ENCODE assay signal across 9 mouse cellular contexts in genomic region chr14:22051941-22052664, GRCm38 (mm10). TPM values are rescaled to one million over a fixed set of nuclear protein-coding genes. Genes with fewer than 3 reads are reported as not detected.
A peak's percentile ranks its signal among the peaks of the same experiment; 100 is the strongest.
DNase-seq lines count a peak whose midpoint lies in the region; ATAC-seq and TF ChIP-seq lines count a peak whose summit lies in the region.
"Had no signal": no experiment of that assay in that cellular context is flagged by ENCODE, and none has a peak within 500 bp of the region (broad histone marks: within the 10 kb centered on the region; RNA-seq: fewer than 3 reads in every experiment).

No protein-coding gene starts in this region.

- DNase-seq in heart, adult 8-10 months (ENCODE audit: low spot score) = peak; percentile 59
- no peak for DNase-seq in heart, embryonic 10.5 days (ENCODE audit: low spot score)
- peak; percentile 70 for DNase-seq in lung, postnatal 0 days (ENCODE audit: low spot score)
- DNase-seq in layer of hippocampus, postnatal 25 days (ENCODE audit: extremely low spot score in 1 of 2, low spot score in 1 of 2) = no peak
- DNase-seq in testis, postnatal 14 days (ENCODE audit: low spot score) = no peak
- DNase-seq in hindbrain, embryonic 14.5 days (ENCODE audit: low spot score) = no peak
- DNase-seq: cerebellum, postnatal 14 days had no signal

- H3K36me3 ChIP-seq in heart, embryonic 10.5 days = no peaks in the 10 kb centered on the region
- H3K36me3 ChIP-seq in heart, embryonic 16.5 days (ENCODE audit: control insufficient read depth, insufficient read depth) = no peaks in the 10 kb centered on the region
- no peaks in the 10 kb centered on the region for H3K36me3 ChIP-seq in lung, postnatal 0 days (ENCODE audit: insufficient read depth, low read length)
- H3K36me3 ChIP-seq in hindbrain, embryonic 14.5 days (replicated peaks; ENCODE audit: control insufficient read depth, insufficient read depth) = no peaks in the 10 kb centered on the region

- peaks cover 38% of the 10 kb centered on the region for H3K4me1 ChIP-seq in heart, embryonic 10.5 days
- H3K4me1 ChIP-seq in bone marrow macrophage, adult 2 months (ENCODE audit: control insufficient read depth, insufficient read depth, low read length) = peaks cover 24% of the 10 kb centered on the region
- H3K4me1 ChIP-seq in heart, embryonic 16.5 days (ENCODE audit: control insufficient read depth, insufficient read depth, low read length) = 0 out of 2 replicates have a peak, but pooled peaks cover 5% of the 10 kb centered on the region
- H3K4me1 ChIP-seq in lung, postnatal 0 days (ENCODE audit: insufficient read depth, low read depth, low read length) = no peaks in the 10 kb centered on the region
- no peaks in the 10 kb centered on the region for H3K4me1 ChIP-seq in hindbrain, embryonic 14.5 days (replicated peaks; ENCODE audit: control insufficient read depth, insufficient read depth, low read length)

- H3K4me2 ChIP-seq in heart, embryonic 16.5 days (ENCODE audit: low read depth, low read length) = no peak overlapping the region
- no peak overlapping the region for H3K4me2 ChIP-seq in lung, postnatal 0 days (replicated peaks; ENCODE audit: low read depth, low read length)
- no peak overlapping the region for H3K4me2 ChIP-seq in hindbrain, embryonic 14.5 days (replicated peaks)

- no peak for TF ChIP-seq EP300 in lung, postnatal 0 days (IDR thresholded peaks at IDR 0.05)

- H3K4me3 ChIP-seq in heart, embryonic 10.5 days = no peak overlapping the region
- no peak overlapping the region for H3K4me3 ChIP-seq in bone marrow macrophage, adult 2 months (ENCODE audit: insufficient read depth, low read length)
- H3K4me3 ChIP-seq in heart, embryonic 16.5 days (ENCODE audit: low read length) = no peak overlapping the region
- no peak overlapping the region for H3K4me3 ChIP-seq in lung, postnatal 0 days (ENCODE audit: low read depth, low read length)
- no peak overlapping the region for H3K4me3 ChIP-seq in hindbrain, embryonic 14.5 days (replicated peaks; ENCODE audit: low read length)

- peak; percentile 38; the same call in 1 of the 2 replicates for ATAC-seq in heart, embryonic 16.5 days (replicated peaks; ENCODE audit: extremely low read depth, insufficient read depth, low FRiP score)
- ATAC-seq in lung, postnatal 0 days = peak; percentile 50
- ATAC-seq in hindbrain, embryonic 14.5 days (ENCODE audit: low FRiP score) = no peak

- no peak for TF ChIP-seq POLR2A in bone marrow macrophage, adult 2 months (IDR thresholded peaks at IDR 0.05; ENCODE audit: borderline replicate concordance, low read depth, low read length)

- H3K9me3 ChIP-seq in heart, embryonic 10.5 days = no peaks in the 10 kb centered on the region
- no peaks in the 10 kb centered on the region for H3K9me3 ChIP-seq in heart, embryonic 16.5 days (replicated peaks; ENCODE audit: control insufficient read depth, low read length)
- no peaks in the 10 kb centered on the region for H3K9me3 ChIP-seq in lung, postnatal 0 days (ENCODE audit: low read length)
- H3K9me3 ChIP-seq in hindbrain, embryonic 14.5 days (ENCODE audit: control insufficient read depth, low read length) = no peaks in the 10 kb centered on the region

- no peak for TF ChIP-seq CTCF in bone marrow macrophage, adult 2 months (IDR thresholded peaks at IDR 0.05; ENCODE audit: low read depth, low read length)
- TF ChIP-seq CTCF in lung, postnatal 0 days (IDR thresholded peaks at IDR 0.05) = no peak

- H3K9ac ChIP-seq in heart, embryonic 16.5 days (ENCODE audit: low read length) = no peak overlapping the region
- H3K9ac ChIP-seq in lung, postnatal 0 days (replicated peaks; ENCODE audit: low read depth) = no peak overlapping the region
- H3K9ac ChIP-seq in hindbrain, embryonic 14.5 days = no peak overlapping the region

- H3K27ac ChIP-seq in heart, embryonic 10.5 days = no peak overlapping the region
- peak overlapping the region; percentile 15; the same call in 1 of the 2 replicates for H3K27ac ChIP-seq in bone marrow macrophage, adult 2 months (ENCODE audit: insufficient read depth, low read depth, low read length)
- H3K27ac ChIP-seq in heart, embryonic 16.5 days (ENCODE audit: low read length) = no peak overlapping the region
- H3K27ac ChIP-seq in lung, postnatal 0 days (ENCODE audit: low read length) = no peak overlapping the region
- no peak overlapping the region for H3K27ac ChIP-seq in hindbrain, embryonic 14.5 days

- 79% methylated on average over 14 of the region's 14 CpGs for WGBS in heart, embryonic 10.5 days
- 64% methylated on average over 14 of the region's 14 CpGs for WGBS in heart, embryonic 16.5 days
- 41% methylated on average over 14 of the region's 14 CpGs for whole genome bisulfite sequencing in lung, postnatal 0 days
- 66% methylated on average over 14 of the region's 14 CpGs for WGBS in hindbrain, embryonic 14.5 days

- peaks cover 29% of the 10 kb centered on the region for H3K27me3 ChIP-seq in heart, embryonic 10.5 days (ENCODE audit: insufficient read depth, poor library complexity, severe bottlenecking)
- H3K27me3 ChIP-seq in heart, embryonic 16.5 days (ENCODE audit: control insufficient read depth, insufficient read depth, low read length) = no peaks in the 10 kb centered on the region
- H3K27me3 ChIP-seq in lung, postnatal 0 days (replicated peaks; ENCODE audit: insufficient read depth, low read length) = no peaks in the 10 kb centered on the region
- no peaks in the 10 kb centered on the region for H3K27me3 ChIP-seq in hindbrain, embryonic 14.5 days (ENCODE audit: control insufficient read depth, insufficient read depth, low read length)

RNA-seq across cellular contexts. Expression of gene Lrmda, which starts 32.6 kb away (rescaled TPM):
- total RNA-seq in heart, adult 8-10 months (2022) = 1 to 10 TPM; 1.8 to 3.0 (median 2.4) TPM
- 0.60 and 1.1 TPM in 2 replicates for polyA plus RNA-seq in heart, embryonic 10.5 days (2016; fragmentation: Nextera tagmentation; extraction: Ambion mirVana)
- 18.3 and 20.1 TPM in 2 replicates for polyA plus RNA-seq in bone marrow macrophage, adult 2 months (2012; ENCODE audit: insufficient read depth, insufficient read length, missing spikeins)
- polyA plus RNA-seq in heart, embryonic 16.5 days (2015; fragmentation: Nextera tagmentation; extraction: Ambion mirVana) = 0.34 and 0.55 TPM in 2 replicates
- polyA plus RNA-seq in lung, postnatal 0 days (2015; fragmentation: Nextera tagmentation; extraction: Ambion mirVana) = 0.86 and 1.6 TPM in 2 replicates
- under 1 TPM in 1 of 2 experiments, not detected in 1; 0.27 TPM for total RNA-seq in layer of hippocampus, postnatal 25 days (2021)
- 0.43 and 0.64 TPM in 2 replicates for polyA plus RNA-seq in hindbrain, embryonic 14.5 days (2014; fragmentation: Nextera tagmentation; extraction: Ambion mirVana)

Comparison
In these comparisons a context has a peak if more than half of its experiments do, and no peak if none do; other contexts are left out.
1. DNase-seq: peak in heart, adult 8-10 months (single experiment) and lung, postnatal 0 days (single experiment); none in heart, embryonic 10.5 days (single experiment), layer of hippocampus, postnatal 25 days (0 of 2), testis, postnatal 14 days (single experiment) and hindbrain, embryonic 14.5 days (single experiment).